24 mouse cellular contexts compared by ENCODE assay signal in the genomic region with DNA sequence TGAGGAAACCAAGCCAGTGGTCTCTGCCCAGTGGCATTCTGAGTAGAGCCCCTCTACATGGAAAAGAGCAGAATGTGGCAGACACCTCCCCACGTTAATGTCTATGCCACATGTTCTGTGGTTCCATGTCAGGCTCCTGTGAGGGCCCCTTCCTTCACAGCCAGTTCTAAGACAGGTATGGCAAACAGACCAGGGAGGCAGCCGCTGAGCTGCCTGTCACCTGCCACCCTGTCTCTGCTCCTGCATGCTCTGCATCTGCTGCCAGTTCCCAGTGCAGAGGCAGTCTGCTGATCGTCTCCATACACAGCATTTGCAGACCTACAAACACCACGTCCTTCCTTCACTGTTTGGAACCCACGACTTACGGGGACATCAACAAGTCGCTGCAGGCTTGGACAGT. TPM values are rescaled to one million over a fixed set of nuclear protein-coding genes. Genes with fewer than 3 reads are reported as not detected.
DNase-seq lines count a peak whose midpoint lies in the region; ATAC-seq and TF ChIP-seq lines count a peak whose summit lies in the region.
"Had no signal": no experiment of that assay in that cellular context is flagged by ENCODE, and none has a peak within 500 bp of the region (broad histone marks: within the 10 kb centered on the region; RNA-seq: fewer than 3 reads in every experiment).

No protein-coding gene starts in this region.

- H3K4me3 ChIP-seq in heart, embryonic 13.5 days = no peak overlapping the region
- H3K4me3 ChIP-seq in spleen, adult 2 months (ENCODE audit: extremely low read depth, insufficient read depth, insufficient read length) = no peak overlapping the region
- no peak overlapping the region for H3K4me3 ChIP-seq in hindbrain, postnatal 0 days (ENCODE audit: low read length)
- H3K4me3 ChIP-seq: embryonic facial prominence, embryonic 15.5 days; erythroblast, embryonic 14.5 days; forebrain, embryonic 10.5 days; forebrain, embryonic 15.5 days; hindbrain, embryonic 15.5 days had no signal

- peak overlapping the region; percentile 53; the same call in 1 of the 2 replicates for H3K27ac ChIP-seq in heart, embryonic 13.5 days (replicated peaks)
- peak overlapping the region; percentile 38 for H3K27ac ChIP-seq in spleen, adult 2 months (ENCODE audit: insufficient read depth, low read length)
- no peak overlapping the region for H3K27ac ChIP-seq in hindbrain, postnatal 0 days
- H3K27ac ChIP-seq: embryonic facial prominence, embryonic 15.5 days; forebrain, embryonic 10.5 days; forebrain, embryonic 15.5 days; hindbrain, embryonic 15.5 days had no signal

- TF ChIP-seq POLR2A in spleen, adult 2 months (IDR thresholded peaks at IDR 0.05; ENCODE audit: low read depth, low read length) = no peak

- H3K4me2 ChIP-seq in heart, embryonic 13.5 days = no peak overlapping the region
- no peak overlapping the region for H3K4me2 ChIP-seq in hindbrain, postnatal 0 days (ENCODE audit: low read depth, low read length)
- H3K4me2 ChIP-seq: embryonic facial prominence, embryonic 15.5 days; forebrain, embryonic 15.5 days; hindbrain, embryonic 15.5 days had no signal

- ATAC-seq in heart, embryonic 13.5 days (ENCODE audit: extremely low read depth, insufficient number of reproducible peaks, low FRiP score, low TSS enrichment) = no peak
- no peak for ATAC-seq in hindbrain, postnatal 0 days
- ATAC-seq: CD4-positive, CD25-positive, alpha-beta regulatory T cell, adult 4 months; forebrain, embryonic 15.5 days; inflammation-experienced regulatory T-cells, adult 6 months; intestine, postnatal 0 days had no signal

- DNase-seq in heart, adult 11 months = peak; percentile 66
- DNase-seq in heart, adult 8-10 months (ENCODE audit: low spot score) = no peak
- no peak for DNase-seq in heart, postnatal 4 days
- no peak for DNase-seq in spleen, adult 2 months (ENCODE audit: low read depth in 1 of 2, low spot score in 2 of 2)
- DNase-seq in spleen, adult 18-20 months = no peak
- peak; percentile 45 to 72 for DNase-seq in thymus, postnatal 36 days
- no peak for DNase-seq in hindbrain, postnatal 0 days (ENCODE audit: low spot score)
- DNase-seq: adrenal gland, postnatal 10 days; B cell, adult 2 months; cerebellum, adult 11 months; cerebellum, adult 8-10 months; cerebellum, postnatal 14 days; embryo, embryonic 11 days; gastrocnemius, postnatal 36 days had no signal

- H3K9ac ChIP-seq in heart, embryonic 13.5 days = 0 out of 2 replicates have a peak overlapping the region, but pooled peaks have one; percentile 56
- H3K9ac ChIP-seq in hindbrain, postnatal 0 days (replicated peaks; ENCODE audit: low read length) = no peak overlapping the region
- H3K9ac ChIP-seq: embryonic facial prominence, embryonic 15.5 days; forebrain, embryonic 15.5 days; hindbrain, embryonic 15.5 days had no signal

- H3K27me3 ChIP-seq in heart, embryonic 13.5 days (replicated peaks) = no peaks in the 10 kb centered on the region
- H3K27me3 ChIP-seq in spleen, adult 2 months (ENCODE audit: control insufficient read depth, insufficient read depth, low read length) = no peaks in the 10 kb centered on the region
- H3K27me3 ChIP-seq in hindbrain, postnatal 0 days (ENCODE audit: insufficient read depth, low read length) = no peaks in the 10 kb centered on the region
- H3K27me3 ChIP-seq: embryonic facial prominence, embryonic 15.5 days; forebrain, embryonic 15.5 days; hindbrain, embryonic 15.5 days had no signal

- H3K36me3 ChIP-seq in heart, embryonic 13.5 days = peaks cover 58% of the 10 kb centered on the region
- H3K36me3 ChIP-seq in spleen, adult 2 months (ENCODE audit: control insufficient read depth, insufficient read depth, low read length) = peaks cover 18% of the 10 kb centered on the region
- H3K36me3 ChIP-seq in hindbrain, postnatal 0 days (ENCODE audit: insufficient read depth, low read length) = peaks cover 8% of the 10 kb centered on the region; the same call in 1 of the 2 replicates

- 70% methylated on average over 7 of the region's 7 CpGs for WGBS in heart, embryonic 13.5 days
- 82% methylated on average over 7 of the region's 7 CpGs for WGBS in spleen, adult 2 months
- WGBS in hindbrain, postnatal 0 days = 90% methylated on average over 7 of the region's 7 CpGs

- no peak for TF ChIP-seq CTCF in spleen, adult 2 months (IDR thresholded peaks at IDR 0.05; ENCODE audit: extremely low read depth, insufficient read depth, insufficient read length, insufficient replicate concordance)
- no peak for TF ChIP-seq CTCF in hindbrain, postnatal 0 days (IDR thresholded peaks at IDR 0.05; ENCODE audit: low read depth)

- no peaks in the 10 kb centered on the region for H3K9me3 ChIP-seq in heart, embryonic 13.5 days
- H3K9me3 ChIP-seq in hindbrain, postnatal 0 days (ENCODE audit: low read length) = no peaks in the 10 kb centered on the region
- H3K9me3 ChIP-seq: embryonic facial prominence, embryonic 15.5 days; forebrain, embryonic 10.5 days; forebrain, embryonic 15.5 days; G1E; hindbrain, embryonic 15.5 days had no signal

- peaks cover 59% of the 10 kb centered on the region for H3K4me1 ChIP-seq in heart, embryonic 13.5 days
- peaks cover 11% of the 10 kb centered on the region; the same call in 1 of the 2 replicates for H3K4me1 ChIP-seq in spleen, adult 2 months (ENCODE audit: control insufficient read depth, insufficient read depth, insufficient read length)
- H3K4me1 ChIP-seq in hindbrain, postnatal 0 days (ENCODE audit: insufficient read depth, low read length) = no peaks in the 10 kb centered on the region
- H3K4me1 ChIP-seq: embryonic facial prominence, embryonic 15.5 days; forebrain, embryonic 15.5 days; hindbrain, embryonic 15.5 days had no signal

RNA-seq across cellular contexts. Expression of a gene that starts 32.2 kb away (rescaled TPM):
- total RNA-seq in heart, adult 8-10 months (2022) = 10 to 100 TPM; 12.7 to 26.1 (median 16.3) TPM
- 29.3 and 32.8 TPM in 2 replicates for polyA plus RNA-seq in heart, embryonic 13.5 days (2015; fragmentation: Nextera tagmentation; extraction: Ambion mirVana)
- total RNA-seq in heart, postnatal 4 days (2021) = 10 to 100 TPM; 40.9 to 42.5 TPM
- 33.1 and 48.3 TPM in 2 replicates for polyA plus RNA-seq in spleen, adult 2 months (2012; rRNA removed)
- 0.83 and 1.3 TPM in 2 replicates for total RNA-seq in hindbrain, postnatal 0 days (2014; rRNA removed)
- polyA plus RNA-seq in hindbrain, postnatal 0 days (2015; fragmentation: Nextera tagmentation; extraction: Ambion mirVana) = 0.21 and 0.39 TPM in 2 replicates

RNA-seq across cellular contexts. Expression of a gene that starts 42.9 kb away (rescaled TPM):
- 10 to 100 TPM; 34.7 to 48.9 (median 42.6) TPM for total RNA-seq in heart, adult 8-10 months (2022)
- 13.9 and 14.2 TPM in 2 replicates for polyA plus RNA-seq in heart, embryonic 13.5 days (2015; fragmentation: Nextera tagmentation; extraction: Ambion mirVana)
- 10 to 100 TPM; 15.7 to 20.5 TPM for total RNA-seq in heart, postnatal 4 days (2021)
- 2.6 and 4.6 TPM in 2 replicates for polyA plus RNA-seq in spleen, adult 2 months (2012; rRNA removed)
- 39.2 and 50.5 TPM in 2 replicates for total RNA-seq in hindbrain, postnatal 0 days (2014; rRNA removed)
- polyA plus RNA-seq in hindbrain, postnatal 0 days (2015; fragmentation: Nextera tagmentation; extraction: Ambion mirVana) = 28.2 and 28.3 TPM in 2 replicates
- polyA plus RNA-seq: CD4-positive, CD25-positive, alpha-beta regulatory T cell, adult 4 months; inflammation-experienced regulatory T-cells, adult 6 months had no signal

Comparison
In these comparisons a context has a peak if more than half of its experiments do, and no peak if none do; other contexts are left out.
1. DNase-seq: peak in heart, adult 11 months (single experiment) and thymus, postnatal 36 days (2 of 2); none in heart, adult 8-10 months (single experiment), heart, postnatal 4 days (single experiment), spleen, adult 2 months (0 of 2), spleen, adult 18-20 months (0 of 2) and hindbrain, postnatal 0 days (single experiment).